Mouse (Mus musculus) ES-Bruce4 (cell line): ENCODE results near the gene Scgn.

Experiments
- CTCF ChIP-seq: IDR thresholded peaks from one replicate; pipeline ENCODE4 v1.8.1; 2011; ENCODE audit warnings: low read depth, low read length
- POLR2A ChIP-seq: IDR thresholded peaks from one replicate; pipeline ENCODE4 v1.8.1; 2011; ENCODE audit warnings: low read length; ENCODE audit not compliant: insufficient read depth

- TF ChIP-seq CTCF (no peak), POLR2A (no peak)
These were observed 60.6 kb downstream of the Scgn start for GRCm38 (mm10) chr13:23930461-23930860.
